ENCODE assay signal across 12 mouse cellular contexts in genomic region chr16:82133955-82134665, GRCm38 (mm10).
DNase-seq lines count a peak whose midpoint lies in the region.
"Had no signal": no experiment of that assay in that cellular context is flagged by ENCODE, and none has a peak within 500 bp of the region (broad histone marks: within the 10 kb centered on the region; RNA-seq: fewer than 3 reads in every experiment).

No protein-coding gene starts in this region.

- peak; percentile 13 for DNase-seq in layer of hippocampus, adult 11-12 months (ENCODE audit: low spot score)
- DNase-seq in layer of hippocampus, postnatal 10 days (ENCODE audit: low spot score in 2 of 2), result no peak
- DNase-seq in right cerebral cortex, adult 18-20 months, result peak; percentile 8
- no peak for DNase-seq in right cerebral cortex, postnatal 14 days
- peak; percentile 15 to 53 for DNase-seq in left cerebral cortex, postnatal 25 days (ENCODE audit: low spot score in 2 of 2)
- DNase-seq in lung, postnatal 4 days, result no peak
- DNase-seq in heart, adult 9 months (ENCODE audit: low spot score in 2 of 2), result no peak
- DNase-seq: gastrocnemius, postnatal 36 days; heart, postnatal 14 days; kidney, postnatal 10 days; lung, adult 18-20 months; spleen, adult 18-20 months had no signal

- intact Hi-C loops in left cerebral cortex, postnatal 25 days (cut with DNase I), result loop anchor here (10.0 kb wide), 1 partner anchor 301 kb away; no protein-coding TSS in a partner anchor

Comparison
In these comparisons a context has a peak if more than half of its experiments do, and no peak if none do; other contexts are left out.
1. DNase-seq: peak in layer of hippocampus, adult 11-12 months (single experiment), right cerebral cortex, adult 18-20 months (single experiment) and left cerebral cortex, postnatal 25 days (2 of 2); none in layer of hippocampus, postnatal 10 days (0 of 2), right cerebral cortex, postnatal 14 days (single experiment), lung, postnatal 4 days (0 of 2) and heart, adult 9 months (0 of 2).